Mouse (Mus musculus): ENCODE results near the gene Map3k11.

DNA sequence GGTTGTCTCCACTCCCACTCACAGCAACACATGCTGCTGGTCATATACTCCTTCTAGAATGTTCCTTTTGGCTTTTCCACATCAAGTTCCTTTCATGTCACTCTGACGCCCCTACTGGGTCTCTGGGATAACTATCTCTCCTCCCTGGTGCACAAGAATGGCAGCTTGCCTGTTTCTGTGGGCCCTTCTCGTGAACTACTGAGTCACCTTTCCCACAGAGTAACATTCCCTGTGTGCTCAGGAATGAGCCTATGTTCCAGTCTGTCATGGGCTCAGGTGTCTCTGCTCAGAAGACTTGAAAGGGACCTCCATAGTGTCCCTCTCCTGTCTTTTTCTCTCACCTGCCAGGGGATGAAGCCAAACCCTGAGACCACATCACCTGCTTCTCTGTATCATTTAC is 50.9 kb downstream of the Map3k11 start:
- TF ChIP-seq CTCF (IDR thresholded peaks at IDR 0.05; ENCODE audit: borderline replicate concordance, extremely low read depth, insufficient read depth, insufficient read length) = no peak
- no peak for TF ChIP-seq POLR2A (IDR thresholded peaks at IDR 0.05; ENCODE audit: borderline replicate concordance, extremely low read depth, insufficient read depth, insufficient read length, poor library complexity, severe bottlenecking)
